Mouse (Mus musculus): ENCODE measurements around the gene Nif3l1.

Nif3l1 gene

GRCm38 (mm10) chr1:58445861-58446260 is 910 bp downstream of the Nif3l1 start:
- in situ Hi-C loops (cut with MboI; ENCODE audit: unreplicated experiment in 2 of 2) = loop anchor here in 1 of 2 experiments (10.0 kb wide), 2 partner anchors 59 to 229 kb away; partner anchors contain the start of gene Orc2

GRCm38 (mm10) chr1:58447766-58448165 is 2.8 kb downstream of the Nif3l1 start:
- in situ Hi-C loops (cut with MboI; ENCODE audit: unreplicated experiment in 2 of 2) = loop anchor here in 1 of 2 experiments (10.0 kb wide), 2 partner anchors 57 to 227 kb away; partner anchors contain the start of gene Orc2

- in situ Hi-C loops (cut with MboI; ENCODE audit: unreplicated experiment in 2 of 2) = loop anchor here in 1 of 2 experiments (10.0 kb wide), 2 partner anchors 56 to 226 kb away; partner anchors contain the start of gene Orc2
These were observed 3.4 kb downstream of the Nif3l1 start for GRCm38 (mm10) chr1:58448396-58448795.

- in situ Hi-C loops (cut with MboI; ENCODE audit: unreplicated experiment in 2 of 2) = no loop called here
These were observed 9.4 kb downstream of the Nif3l1 start for GRCm38 (mm10) chr1:58454316-58454715.

GRCm38 (mm10) chr1:58458175-58458574 is 13.2 kb downstream of the Nif3l1 start:
- in situ Hi-C loops (cut with MboI; ENCODE audit: unreplicated experiment in 2 of 2) = no loop called here

- in situ Hi-C loops (cut with MboI; ENCODE audit: unreplicated experiment in 2 of 2) = no loop called here
These were observed 13.9 kb downstream of the Nif3l1 start for GRCm38 (mm10) chr1:58458867-58459266.

- in situ Hi-C loops (cut with MboI; ENCODE audit: unreplicated experiment in 2 of 2) = no loop called here
These were observed 15.6 kb downstream of the Nif3l1 start for GRCm38 (mm10) chr1:58460566-58460965.

- in situ Hi-C loops (cut with MboI; ENCODE audit: unreplicated experiment in 2 of 2) = no loop called here
These were observed 19.0 kb downstream of the Nif3l1 start for GRCm38 (mm10) chr1:58463935-58464334.

- in situ Hi-C loops (cut with MboI; ENCODE audit: unreplicated experiment in 2 of 2) = no loop called here
These were observed 20.1 kb downstream of the Nif3l1 start for GRCm38 (mm10) chr1:58465042-58465441.

GRCm38 (mm10) chr1:58465561-58465960 is 20.6 kb downstream of the Nif3l1 start:
- in situ Hi-C loops (cut with MboI; ENCODE audit: unreplicated experiment in 2 of 2) = no loop called here

- in situ Hi-C loops (cut with MboI; ENCODE audit: unreplicated experiment in 2 of 2) = no loop called here
These were observed 30.7 kb downstream of the Nif3l1 start for GRCm38 (mm10) chr1:58475662-58476061.

- in situ Hi-C loops (cut with MboI; ENCODE audit: unreplicated experiment in 2 of 2) = no loop called here
These were observed 37.7 kb downstream of the Nif3l1 start for GRCm38 (mm10) chr1:58482647-58483046.

GRCm38 (mm10) chr1:58495603-58496002 is 50.7 kb downstream of the Nif3l1 start:
- in situ Hi-C loops (cut with MboI; ENCODE audit: unreplicated experiment in 2 of 2) = no loop called here

- in situ Hi-C loops (cut with MboI; ENCODE audit: unreplicated experiment in 2 of 2) = no loop called here
These were observed 52.7 kb downstream of the Nif3l1 start for GRCm38 (mm10) chr1:58497678-58498077.

GRCm38 (mm10) chr1:58498758-58499157 is 53.8 kb downstream of the Nif3l1 start:
- in situ Hi-C loops (cut with MboI; ENCODE audit: unreplicated experiment in 2 of 2) = no loop called here

GRCm38 (mm10) chr1:58503134-58503533 is 58.2 kb downstream of the Nif3l1 start:
- in situ Hi-C loops (cut with MboI; ENCODE audit: unreplicated experiment in 2 of 2) = loop anchor here in 1 of 2 experiments (10.0 kb wide), 1 partner anchor 58 kb away; the partner anchor contains the start of genes Nif3l1 and Ppil3

GRCm38 (mm10) chr1:58503793-58504370 is 58.9 kb downstream of the Nif3l1 start:
- in situ Hi-C loops (cut with MboI; ENCODE audit: unreplicated experiment in 2 of 2) = loop anchor here in 1 of 2 experiments (10.0 kb wide), 1 partner anchor 59 kb away; the partner anchor contains the start of genes Nif3l1 and Ppil3

GRCm38 (mm10) chr1:58504577-58505254 is 59.8 kb downstream of the Nif3l1 start, which contains the start of gene Orc2:
Gene Orc2 (minus strand): TSS chr1:58505109.
- in situ Hi-C loops (cut with MboI; ENCODE audit: unreplicated experiment in 2 of 2) = loop anchor here in 1 of 2 experiments (10.0 kb wide), 1 partner anchor 60 kb away; the partner anchor contains the start of genes Nif3l1 and Ppil3

- in situ Hi-C loops (cut with MboI; ENCODE audit: unreplicated experiment in 2 of 2) = loop anchor here in 1 of 2 experiments (10.0 kb wide), 1 partner anchor 62 kb away; the partner anchor contains the start of genes Nif3l1 and Ppil3
These were observed 62.3 kb downstream of the Nif3l1 start for GRCm38 (mm10) chr1:58507249-58507648.

Data from v-Abl transformed pro-B cells (cell line).